Mouse (Mus musculus): Measurements from ENCODE around the gene Aox2.

Aox2 gene

GRCm38 (mm10) chr1:58288091-58288490 is 10.0 kb downstream of the Aox2 start:
- ATAC-seq (ENCODE audit: low TSS enrichment) = peak; percentile 39; the same call in 1 of the 2 replicates

- ATAC-seq (ENCODE audit: low TSS enrichment) = peak; percentile 72
Observed at GRCm38 (mm10) chr1:58289863-58290469, 11.8 kb downstream of the Aox2 start.

GRCm38 (mm10) chr1:58291394-58292300 is 13.5 kb downstream of the Aox2 start:
- peak; percentile 51 for ATAC-seq (ENCODE audit: low TSS enrichment)

- ATAC-seq (ENCODE audit: low TSS enrichment) = no peak
Observed at GRCm38 (mm10) chr1:58294730-58295129, 16.6 kb downstream of the Aox2 start.

GRCm38 (mm10) chr1:58296278-58296677 is 18.2 kb downstream of the Aox2 start:
- ATAC-seq (ENCODE audit: low TSS enrichment) = peak; percentile 95

GRCm38 (mm10) chr1:58296821-58297220 is 18.7 kb downstream of the Aox2 start:
- no peak for ATAC-seq (ENCODE audit: low TSS enrichment)

GRCm38 (mm10) chr1:58298347-58298746 is 20.2 kb downstream of the Aox2 start:
- no peak for ATAC-seq (ENCODE audit: low TSS enrichment)

- no peak for ATAC-seq (ENCODE audit: low TSS enrichment)
Observed at GRCm38 (mm10) chr1:58301073-58301472, 22.9 kb downstream of the Aox2 start.

- no peak for ATAC-seq (ENCODE audit: low TSS enrichment)
Observed at GRCm38 (mm10) chr1:58302015-58302414, 23.9 kb downstream of the Aox2 start.

- no peak for ATAC-seq (ENCODE audit: low TSS enrichment)
Observed at GRCm38 (mm10) chr1:58303009-58303408, 24.9 kb downstream of the Aox2 start.

- ATAC-seq (ENCODE audit: low TSS enrichment) = no peak
Observed at GRCm38 (mm10) chr1:58303726-58304125, 25.6 kb downstream of the Aox2 start.

GRCm38 (mm10) chr1:58304296-58304695 is 26.2 kb downstream of the Aox2 start:
- no peak for ATAC-seq (ENCODE audit: low TSS enrichment)

GRCm38 (mm10) chr1:58307181-58307580 is 29.1 kb downstream of the Aox2 start:
- no peak for ATAC-seq (ENCODE audit: low TSS enrichment)

GRCm38 (mm10) chr1:58308594-58308993 is 30.5 kb downstream of the Aox2 start:
- ATAC-seq (ENCODE audit: low TSS enrichment) = no peak

GRCm38 (mm10) chr1:58309853-58310252 is 31.7 kb downstream of the Aox2 start:
- ATAC-seq (ENCODE audit: low TSS enrichment) = no peak

- no peak for ATAC-seq (ENCODE audit: low TSS enrichment)
Observed at GRCm38 (mm10) chr1:58311221-58311864, 33.2 kb downstream of the Aox2 start.

GRCm38 (mm10) chr1:58313173-58313572 is 35.0 kb downstream of the Aox2 start:
- no peak for ATAC-seq (ENCODE audit: low TSS enrichment)

- no peak for ATAC-seq (ENCODE audit: low TSS enrichment)
Observed at GRCm38 (mm10) chr1:58315532-58315931, 37.4 kb downstream of the Aox2 start.

- ATAC-seq (ENCODE audit: low TSS enrichment) = no peak
Observed at GRCm38 (mm10) chr1:58333222-58333621, 55.1 kb downstream of the Aox2 start.

GRCm38 (mm10) chr1:58339901-58340300 is 61.8 kb downstream of the Aox2 start:
- no peak for ATAC-seq (ENCODE audit: low TSS enrichment)

GRCm38 (mm10) chr1:58341576-58341975 is 63.5 kb downstream of the Aox2 start:
- ATAC-seq (ENCODE audit: low TSS enrichment) = no peak

- no peak for ATAC-seq (ENCODE audit: low TSS enrichment)
Observed at GRCm38 (mm10) chr1:58343861-58344260, 65.7 kb downstream of the Aox2 start.

- no peak for ATAC-seq (ENCODE audit: low TSS enrichment)
Observed at GRCm38 (mm10) chr1:58344570-58344969, 66.4 kb downstream of the Aox2 start.

All from frontal cortex, adult (tissue).